ENCODE assay signal across 23 mouse cellular contexts in genomic region chr7:27327500-27327899, GRCm38 (mm10). TPM values are rescaled to one million over a fixed set of nuclear protein-coding genes. Genes with fewer than 3 reads are reported as not detected.
DNase-seq lines count a peak whose midpoint lies in the region; ATAC-seq and TF ChIP-seq lines count a peak whose summit lies in the region.
"Had no signal": no experiment of that assay in that cellular context is flagged by ENCODE, and none has a peak within 500 bp of the region (broad histone marks: within the 10 kb centered on the region; RNA-seq: fewer than 3 reads in every experiment).

No protein-coding gene starts in this region.

- H3K9ac ChIP-seq in ES-Bruce4 (ENCODE audit: low read depth, poor library complexity, severe bottlenecking): no peak overlapping the region
- H3K9ac ChIP-seq in intestine, postnatal 0 days (ENCODE audit: low read depth, low read length): no peak overlapping the region
- H3K9ac ChIP-seq: embryonic facial prominence, embryonic 12.5 days; forebrain, embryonic 13.5 days; forebrain, embryonic 15.5 days; forebrain, postnatal 0 days had no signal

- 0 out of 2 replicates have a peak, but pooled peaks have one; percentile 38 for TF ChIP-seq EP300 in ES-Bruce4 (IDR thresholded peaks at IDR 0.05; ENCODE audit: insufficient read depth, low read depth, low read length)

- DNase-seq in heart, adult 11 months: peak; percentile 94
- DNase-seq in heart, postnatal 4 days: no peak
- DNase-seq in ovary, postnatal 14 days (ENCODE audit: low spot score): no peak
- DNase-seq: adrenal gland, adult 8-10 months; adrenal gland, postnatal 14 days; adrenal gland, postnatal 36 days; cerebellum, adult 11-12 months; cerebellum, adult 2 months; cerebellum, postnatal 10 days; cerebellum, postnatal 25 days; forebrain, postnatal 0 days had no signal

- no peak overlapping the region for H3K4me2 ChIP-seq in intestine, postnatal 0 days (replicated peaks; ENCODE audit: low read depth)
- H3K4me2 ChIP-seq: embryonic facial prominence, embryonic 12.5 days; forebrain, embryonic 13.5 days; forebrain, embryonic 15.5 days had no signal

- TF ChIP-seq CTCF in ES-Bruce4 (IDR thresholded peaks at IDR 0.05; ENCODE audit: low read depth, low read length): no peak
- no peak for TF ChIP-seq CTCF in intestine, postnatal 0 days (IDR thresholded peaks at IDR 0.05; ENCODE audit: low read depth)

- no peak overlapping the region for H3K4me3 ChIP-seq in ES-Bruce4 (ENCODE audit: low read depth, low read length)
- no peak overlapping the region for H3K4me3 ChIP-seq in intestine, postnatal 0 days (ENCODE audit: low read depth, low read length)
- H3K4me3 ChIP-seq: embryonic facial prominence, embryonic 10.5 days; embryonic facial prominence, embryonic 12.5 days; forebrain, embryonic 13.5 days; forebrain, embryonic 15.5 days had no signal

- H3K9me3 ChIP-seq in ES-Bruce4 (replicated peaks; ENCODE audit: control insufficient read depth, insufficient read depth, low read length, poor library complexity, severe bottlenecking): no peaks in the 10 kb centered on the region
- H3K9me3 ChIP-seq in intestine, postnatal 0 days (ENCODE audit: control insufficient read depth): no peaks in the 10 kb centered on the region
- H3K9me3 ChIP-seq: embryonic facial prominence, embryonic 12.5 days; forebrain, embryonic 13.5 days; forebrain, embryonic 15.5 days; G1E had no signal

- peaks cover 12% of the 10 kb centered on the region for H3K36me3 ChIP-seq in ES-Bruce4 (ENCODE audit: control insufficient read depth, insufficient read depth, low read length, poor library complexity, severe bottlenecking)
- no peaks in the 10 kb centered on the region; the same call in 1 of the 2 replicates for H3K36me3 ChIP-seq in intestine, postnatal 0 days (ENCODE audit: control insufficient read depth, insufficient read depth)
- H3K36me3 ChIP-seq: embryonic facial prominence, embryonic 10.5 days; embryonic facial prominence, embryonic 12.5 days; forebrain, embryonic 15.5 days; G1E had no signal

- 91% methylated on average over 8 of the region's 8 CpGs for WGBS in intestine, postnatal 0 days

- peaks cover 6% of the 10 kb centered on the region for H3K4me1 ChIP-seq in ES-Bruce4 (ENCODE audit: control insufficient read depth, insufficient read depth, low read length)
- H3K4me1 ChIP-seq in intestine, postnatal 0 days (replicated peaks; ENCODE audit: control insufficient read depth, insufficient read depth, low read length): peaks cover 8% of the 10 kb centered on the region; the same call in 1 of the 2 replicates

- H3K27me3 ChIP-seq in ES-Bruce4 (ENCODE audit: control insufficient read depth, insufficient read depth, low read length, poor library complexity, severe bottlenecking): no peaks in the 10 kb centered on the region
- peaks cover 44% of the 10 kb centered on the region for H3K27me3 ChIP-seq in intestine, postnatal 0 days (replicated peaks; ENCODE audit: control insufficient read depth, insufficient read depth, low read length)
- H3K27me3 ChIP-seq: Patski had no signal

- peak overlapping the region; percentile 40; the same call in 1 of the 2 replicates for H3K27ac ChIP-seq in ES-Bruce4 (ENCODE audit: insufficient read depth, low read length)
- no peak overlapping the region for H3K27ac ChIP-seq in intestine, postnatal 0 days (ENCODE audit: low read depth, low read length)
- H3K27ac ChIP-seq: embryonic facial prominence, embryonic 10.5 days; embryonic facial prominence, embryonic 12.5 days; forebrain, embryonic 13.5 days; forebrain, embryonic 15.5 days had no signal

- ATAC-seq in intestine, postnatal 0 days: no peak
- ATAC-seq: activated CD4-positive, CD25-positive, alpha-beta regulatory T cell, adult 4 months; forebrain, embryonic 13.5 days; forebrain, embryonic 15.5 days; forebrain, postnatal 0 days; Patski had no signal

- no peak for TF ChIP-seq POLR2A in ES-Bruce4 (IDR thresholded peaks at IDR 0.05; ENCODE audit: insufficient read depth, low read length)

RNA-seq across cellular contexts. Expression of gene Ltbp4, which starts 10.0 kb away (rescaled TPM):
- total RNA-seq in heart, postnatal 4 days (2021): 100 to 1,000 TPM; 238 to 255 TPM
- 66.8 and 72.5 TPM in 2 replicates for polyA plus RNA-seq in ES-Bruce4 (2011; ENCODE audit: insufficient read depth, insufficient read length, low read depth, missing spikeins)
- polyA plus RNA-seq in intestine, postnatal 0 days (2015; fragmentation: Nextera tagmentation; extraction: Ambion mirVana): 40.7 and 43.7 TPM in 2 replicates

RNA-seq across cellular contexts. Expression of gene Shkbp1, which starts 28.3 kb away (rescaled TPM):
- 10 to 100 TPM; 18.4 to 19.8 TPM for total RNA-seq in heart, postnatal 4 days (2021)
- 43.6 and 44.5 TPM in 2 replicates for polyA plus RNA-seq in ES-Bruce4 (2011; ENCODE audit: insufficient read depth, insufficient read length, low read depth, missing spikeins)
- 26.9 and 29.1 TPM in 2 replicates for polyA plus RNA-seq in intestine, postnatal 0 days (2015; fragmentation: Nextera tagmentation; extraction: Ambion mirVana)

RNA-seq across cellular contexts. Expression of gene Gm20479, which starts 29.7 kb away (rescaled TPM):
- 1 to 10 TPM in 1 of 2 experiments, not detected in 1; 3.7 TPM for total RNA-seq in heart, postnatal 4 days (2021)
- polyA plus RNA-seq in ES-Bruce4 (2011; ENCODE audit: insufficient read depth, insufficient read length, low read depth, missing spikeins): 15.8 and 17.1 TPM in 2 replicates
- polyA plus RNA-seq in intestine, postnatal 0 days (2015; fragmentation: Nextera tagmentation; extraction: Ambion mirVana): 0.61 and 0.72 TPM in 2 replicates
- total RNA-seq: forebrain, postnatal 0 days; G1E had no signal
- polyA plus RNA-seq: C2C12; cerebellum, adult 2 months; embryonic facial prominence, embryonic 10.5 days; embryonic facial prominence, embryonic 14.5 days; forebrain, embryonic 11.5 days; forebrain, embryonic 13.5 days; forebrain, postnatal 0 days had no signal
